Mouse (Mus musculus) embryonic facial prominence, embryonic 11.5 days (tissue): ENCODE data around the gene Pmp22. TPM values are rescaled to one million over a fixed set of nuclear protein-coding genes. Genes with fewer than 3 reads are reported as not detected.

Experiments
- ATAC-seq: fragments of 200-750 bp; cut with Nextera tagmentation; replicated peaks from 2 replicates; pipeline ENCODE4 v1.8.0; 2017; ENCODE audit warnings: low read depth; ENCODE audit not compliant: insufficient number of reproducible peaks, low FRiP score, low TSS enrichment
- DNase-seq: peaks from one replicate; pipeline ENCODE4 v3.0.0-alpha.2; 2015; ENCODE audit warnings: low spot score
- H3K27ac ChIP-seq: fragments of 300-500 bp; sonication (generic); replicated peaks from 2 replicates; pipeline ENCODE4 v1.5.1; 2014; ENCODE audit warnings: mild to moderate bottlenecking, low read depth, low read length, control low read depth
- H3K27me3 ChIP-seq: fragments of 300-500 bp; sonication (generic); 2 replicates; pipeline ENCODE4 v1.6.1; 2014; ENCODE audit warnings: mild to moderate bottlenecking, low read length, moderate library complexity, mixed read lengths; ENCODE audit not compliant: control insufficient read depth, insufficient read depth
- H3K36me3 ChIP-seq: fragments of 300-500 bp; sonication (generic); replicated peaks from 2 replicates; pipeline ENCODE4 v1.6.1; 2014; ENCODE audit warnings: low read depth, mild to moderate bottlenecking, low read length, moderate library complexity, mixed read lengths; ENCODE audit not compliant: control insufficient read depth, insufficient read depth
- H3K4me1 ChIP-seq: fragments of 300-500 bp; sonication (generic); 2 replicates; pipeline ENCODE4 v1.6.1; 2014; ENCODE audit warnings: low read length, mixed read lengths; ENCODE audit not compliant: control insufficient read depth, insufficient read depth
- H3K4me2 ChIP-seq: fragments of 300-500 bp; sonication (generic); 2 replicates; pipeline ENCODE4 v1.6.1; 2014; ENCODE audit warnings: low read depth, mild to moderate bottlenecking, control low read depth, low read length, moderate library complexity
- H3K4me3 ChIP-seq: fragments of 300-500 bp; sonication (generic); 2 replicates; pipeline ENCODE4 v1.5.1; 2014; ENCODE audit warnings: low read depth, low read length, control low read depth
- H3K9ac ChIP-seq: fragments of 300-500 bp; sonication (generic); replicated peaks from 2 replicates; pipeline ENCODE4 v1.6.1; 2014; ENCODE audit warnings: mild to moderate bottlenecking, control low read depth, low read length
- H3K9me3 ChIP-seq: fragments of 300-500 bp; sonication (generic); replicated peaks from 2 replicates; pipeline ENCODE4 v1.6.1; 2016; ENCODE audit warnings: mild to moderate bottlenecking, low read length, inconsistent platforms, mixed read lengths; ENCODE audit not compliant: control insufficient read depth
- WGBS: fragments of 180-500 bp; shearing (Covaris S2); extraction: QIAGEN DNeasy Blood & Tissue Kit; methylation state at CpG from one replicate; pipeline ENCODE4 v1.1.7; 2014; 5-methylcytosine and 5-hydroxymethylcytosine counted together
- polyA plus RNA-seq: library from polyadenylated mRNA; unstranded; fragments of >200 nt; fragmentation: Nextera tagmentation; extraction: Ambion mirVana; gene quantifications from 2 replicates; pipeline ENCODE4 v1.2.1, GENCODE M21; 2014

Gene Pmp22
- polyA plus RNA-seq, 1 experiment from 2014 or later = 49.8 TPM

GRCm38 (mm10) chr11:63143486-63143885, 14.7 kb downstream of the Pmp22 start:
- Histone ChIP-seq H3K36me3 (no peaks in the 10 kb centered on the region; the same call in 1 of the 2 replicates), H3K27me3 (no peaks in the 10 kb centered on the region), H3K4me3 (no peak overlapping the region), H3K27ac (no peak overlapping the region), H3K4me2 (no peak overlapping the region), H3K9ac (no peak overlapping the region), H3K4me1 (no peaks in the 10 kb centered on the region), H3K9me3 (no peaks in the 10 kb centered on the region)
- no peak for DNase-seq
- 64% methylated on average over 8 of the region's 8 CpGs for WGBS
- no peak for ATAC-seq

GRCm38 (mm10) chr11:63146601-63147000, 17.8 kb downstream of the Pmp22 start:
- Histone ChIP-seq H3K27me3 (no peaks in the 10 kb centered on the region), H3K4me1 (no peaks in the 10 kb centered on the region), H3K4me2 (no peak overlapping the region), H3K9ac (no peak overlapping the region), H3K9me3 (no peaks in the 10 kb centered on the region), H3K27ac (no peak overlapping the region), H3K36me3 (no peaks in the 10 kb centered on the region; the same call in 1 of the 2 replicates), H3K4me3 (no peak overlapping the region)
- no peak for ATAC-seq
- DNase-seq = no peak
- 70% methylated on average over 7 of the region's 7 CpGs for WGBS

GRCm38 (mm10) chr11:63148276-63148675, 19.5 kb downstream of the Pmp22 start:
- Histone ChIP-seq H3K4me2 (no peak overlapping the region), H3K9ac (no peak overlapping the region), H3K9me3 (no peaks in the 10 kb centered on the region), H3K4me3 (no peak overlapping the region), H3K4me1 (no peaks in the 10 kb centered on the region), H3K27me3 (no peaks in the 10 kb centered on the region), H3K36me3 (no peaks in the 10 kb centered on the region; the same call in 1 of the 2 replicates), H3K27ac (no peak overlapping the region)
- 87% methylated on average over 3 of the region's 3 CpGs for WGBS
- DNase-seq (no peak), ATAC-seq (no peak)

GRCm38 (mm10) chr11:63151857-63152256, 23.1 kb downstream of the Pmp22 start:
- no peaks in the 10 kb centered on the region for H3K9me3 ChIP-seq
- H3K36me3 ChIP-seq = no peaks in the 10 kb centered on the region
- no peak overlapping the region for H3K9ac ChIP-seq
- no peak for ATAC-seq
- 71% methylated on average over 5 of the region's 5 CpGs for WGBS
- no peak overlapping the region for H3K4me3 ChIP-seq
- no peaks in the 10 kb centered on the region for H3K4me1 ChIP-seq
- DNase-seq = no peak
- H3K27me3 ChIP-seq = no peaks in the 10 kb centered on the region
- no peak overlapping the region for H3K4me2 ChIP-seq
- H3K27ac ChIP-seq = no peak overlapping the region

- H3K9me3 ChIP-seq = no peaks in the 10 kb centered on the region
- H3K4me3 ChIP-seq = no peak overlapping the region
- 75% methylated on average over 4 of the region's 4 CpGs for WGBS
- no peak overlapping the region for H3K9ac ChIP-seq
- no peak for ATAC-seq
- no peaks in the 10 kb centered on the region for H3K36me3 ChIP-seq
- no peak overlapping the region for H3K4me2 ChIP-seq
- no peaks in the 10 kb centered on the region for H3K27me3 ChIP-seq
- no peak overlapping the region for H3K27ac ChIP-seq
- DNase-seq = no peak
- H3K4me1 ChIP-seq = no peaks in the 10 kb centered on the region
Observed at GRCm38 (mm10) chr11:63157117-63157516, 28.3 kb downstream of the Pmp22 start.

- Histone ChIP-seq H3K27me3 (no peaks in the 10 kb centered on the region), H3K4me3 (no peak overlapping the region), H3K36me3 (no peaks in the 10 kb centered on the region), H3K27ac (no peak overlapping the region), H3K9me3 (no peaks in the 10 kb centered on the region), H3K4me2 (no peak overlapping the region), H3K9ac (no peak overlapping the region), H3K4me1 (no peaks in the 10 kb centered on the region)
- no peak for ATAC-seq
- no peak for DNase-seq
Observed at GRCm38 (mm10) chr11:63160926-63161325, 32.1 kb downstream of the Pmp22 start.

GRCm38 (mm10) chr11:63162806-63163205, 34.0 kb downstream of the Pmp22 start:
- Histone ChIP-seq H3K4me1 (no peaks in the 10 kb centered on the region), H3K4me3 (no peak overlapping the region), H3K36me3 (no peaks in the 10 kb centered on the region), H3K4me2 (no peak overlapping the region), H3K27ac (no peak overlapping the region), H3K9ac (no peak overlapping the region), H3K9me3 (no peaks in the 10 kb centered on the region), H3K27me3 (no peaks in the 10 kb centered on the region)
- 81% methylated on average over 2 of the region's 2 CpGs for WGBS
- DNase-seq (no peak), ATAC-seq (no peak)

GRCm38 (mm10) chr11:63163550-63163949, 34.8 kb downstream of the Pmp22 start:
- Histone ChIP-seq H3K9ac (no peak overlapping the region), H3K27ac (no peak overlapping the region), H3K4me2 (no peak overlapping the region), H3K4me1 (no peaks in the 10 kb centered on the region), H3K36me3 (no peaks in the 10 kb centered on the region), H3K9me3 (no peaks in the 10 kb centered on the region), H3K27me3 (no peaks in the 10 kb centered on the region), H3K4me3 (no peak overlapping the region)
- DNase-seq (no peak), ATAC-seq (no peak)
- 79% methylated on average over 8 of the region's 8 CpGs for WGBS
